Mouse (Mus musculus) right cerebral cortex, postnatal 14 days (tissue): ENCODE measurements around the gene Hoxc8.

ENCODE experiments used
- DNase-seq: peaks from one replicate; pipeline ENCODE4 v3.0.0; 2022

The Hoxc8 gene

DNA sequence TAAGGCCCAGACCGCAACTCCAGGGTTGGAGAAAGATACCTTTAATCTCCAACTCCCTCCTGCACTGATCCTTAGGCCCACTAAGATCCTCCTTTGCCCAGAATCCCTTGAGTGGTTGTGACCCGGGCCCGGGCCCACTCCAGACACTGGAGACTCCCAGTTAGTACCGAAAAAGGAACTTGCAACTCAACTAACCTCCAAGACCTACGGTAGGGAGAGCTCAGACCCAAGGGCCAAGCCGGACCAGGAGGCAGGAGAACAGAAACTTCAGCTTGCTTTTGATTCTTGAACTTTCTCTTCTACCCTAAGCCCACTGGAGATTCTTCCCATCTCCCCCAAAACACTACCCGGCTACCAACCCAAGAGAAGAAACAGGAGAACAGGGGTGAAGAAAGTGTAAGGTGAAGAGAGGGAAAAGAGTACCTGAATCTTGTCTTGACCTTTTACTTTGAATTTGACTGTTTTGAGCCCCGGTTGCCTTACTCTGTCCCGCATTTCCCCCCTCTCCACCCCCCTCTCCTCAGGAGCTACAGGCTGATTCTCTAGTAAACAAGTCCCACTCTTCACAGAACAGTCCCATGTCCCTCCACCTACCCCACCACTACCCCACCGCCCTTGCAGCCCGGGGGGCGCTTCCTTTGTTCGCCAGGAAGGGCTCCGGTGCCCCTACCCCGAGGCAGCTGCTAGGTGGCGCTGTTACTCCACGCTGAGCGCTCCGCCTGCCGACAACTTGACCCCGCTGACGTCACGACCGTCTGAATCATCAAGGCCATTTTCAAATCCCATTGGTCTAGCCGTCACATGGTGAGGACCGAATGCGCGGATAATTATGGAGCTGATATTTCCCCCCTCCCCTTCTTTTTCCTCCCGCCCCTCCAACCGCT is 24.3 kb upstream of the Hoxc8 start:
- peak; percentile 33 for DNase-seq

GRCm38 (mm10) chr15:102966776-102967311 is 23.6 kb upstream of the Hoxc8 start, which contains the start of gene Hoxc10:
Hoxc10 (plus strand) TSS chr15:102966796.
- DNase-seq: no peak

- no peak for DNase-seq
Measured at GRCm38 (mm10) chr15:102967312-102967510, 23.2 kb upstream of the Hoxc8 start, which contains the start of gene Hoxc5. Hoxc5 (plus strand) TSS chr15:102967443.

DNA sequence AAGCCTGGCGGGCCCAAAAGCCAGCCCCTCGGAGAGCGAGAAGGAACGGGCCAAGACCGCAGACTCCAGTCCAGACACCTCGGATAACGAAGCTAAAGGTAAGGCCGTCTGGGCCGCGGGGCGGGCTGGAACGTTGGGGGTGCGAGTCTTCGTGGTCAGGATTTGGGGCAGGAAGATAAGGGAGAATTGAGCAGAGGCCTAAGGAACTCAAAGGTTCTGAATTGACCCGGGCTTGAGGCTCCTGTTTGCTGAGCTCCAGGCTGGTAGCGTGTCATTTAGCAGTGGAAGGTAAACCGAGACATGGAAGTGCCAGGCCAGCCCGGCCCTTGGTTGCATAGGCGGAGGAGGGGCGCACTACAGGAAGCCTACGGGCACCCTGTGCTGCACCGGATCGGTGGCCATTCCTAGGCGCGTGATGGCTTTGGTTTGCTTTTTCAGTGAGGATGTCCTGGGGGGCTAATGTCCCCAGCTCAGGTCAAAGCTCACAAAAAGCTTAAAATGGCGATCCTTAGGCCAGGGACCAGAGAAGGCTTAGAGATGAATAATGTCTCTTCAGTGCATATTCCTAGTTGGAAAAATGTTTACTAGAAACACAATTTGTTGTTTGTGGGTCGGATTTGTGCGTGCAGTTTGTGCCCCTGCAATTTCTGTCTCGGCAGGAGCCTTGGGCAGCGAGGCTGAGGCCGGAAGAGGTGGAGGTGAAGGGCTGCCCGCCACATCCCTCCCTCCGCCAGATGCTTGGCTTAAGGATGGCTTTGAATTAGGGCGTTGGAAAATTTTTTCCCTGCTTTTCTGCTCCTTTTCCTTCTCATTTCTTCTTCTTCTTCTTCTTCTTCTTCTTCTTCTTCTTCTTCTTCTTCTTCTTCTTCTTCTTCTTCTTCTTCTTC is 22.7 kb upstream of the Hoxc8 start:
- DNase-seq: no peak

DNA sequence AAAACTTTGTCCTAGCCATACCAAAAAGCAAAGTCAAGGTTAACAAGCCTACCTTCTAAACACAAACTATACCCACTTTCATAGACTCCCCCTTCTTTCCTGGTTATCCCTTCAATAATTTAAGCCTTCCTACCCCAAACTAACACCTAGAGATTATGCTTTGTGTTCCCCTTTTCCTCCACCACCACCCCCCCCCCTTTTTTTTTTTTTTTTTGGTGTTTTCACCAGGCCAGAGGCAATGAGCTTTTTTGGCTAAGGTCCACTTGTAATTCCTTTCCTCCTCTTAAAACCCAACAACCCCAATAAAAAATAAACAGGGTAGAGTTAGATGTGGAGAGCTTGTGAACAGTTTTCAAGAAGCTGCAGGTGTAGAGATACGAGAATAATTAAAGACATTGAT is 21.1 kb upstream of the Hoxc8 start:
- no peak for DNase-seq

DNA sequence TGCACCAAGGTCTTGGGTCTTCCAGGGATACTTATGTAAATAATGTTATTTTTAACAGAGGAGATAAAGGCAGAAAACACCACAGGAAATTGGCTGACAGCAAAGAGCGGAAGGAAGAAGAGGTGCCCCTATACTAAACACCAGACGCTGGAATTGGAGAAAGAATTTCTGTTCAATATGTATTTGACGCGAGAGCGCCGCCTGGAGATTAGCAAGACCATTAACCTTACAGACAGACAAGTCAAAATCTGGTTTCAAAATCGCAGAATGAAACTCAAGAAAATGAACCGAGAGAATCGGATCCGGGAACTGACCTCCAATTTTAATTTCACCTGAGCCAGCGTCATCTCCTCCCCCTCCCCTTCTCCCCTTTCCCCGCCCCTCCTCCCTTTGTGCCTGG is 19.7 kb upstream of the Hoxc8 start:
- DNase-seq: no peak

GRCm38 (mm10) chr15:102972254-102972653 is 18.2 kb upstream of the Hoxc8 start:
- DNase-seq: no peak

DNA sequence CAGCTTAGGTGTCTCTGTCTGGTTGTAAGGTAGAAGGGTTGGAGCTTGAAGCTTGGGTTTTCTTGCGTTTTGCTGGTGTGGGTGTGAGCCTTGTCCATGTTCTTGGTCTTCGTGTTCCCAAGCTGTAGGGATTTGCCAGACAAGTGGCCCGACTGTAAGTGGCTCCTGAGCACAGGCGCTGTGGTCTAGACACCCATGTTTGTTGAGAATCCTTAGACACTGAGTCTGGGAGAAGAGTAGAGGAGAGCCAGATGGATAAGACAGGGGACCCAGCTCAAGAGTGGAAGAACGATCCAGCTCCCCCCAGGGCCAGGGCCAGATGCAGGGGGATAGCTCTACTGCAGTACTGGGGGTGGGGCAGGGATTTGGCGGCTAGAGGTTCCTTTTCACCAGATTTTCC is 17.7 kb upstream of the Hoxc8 start:
- DNase-seq: no peak

GRCm38 (mm10) chr15:102975034-102975433 is 15.4 kb upstream of the Hoxc8 start:
- no peak for DNase-seq

DNA sequence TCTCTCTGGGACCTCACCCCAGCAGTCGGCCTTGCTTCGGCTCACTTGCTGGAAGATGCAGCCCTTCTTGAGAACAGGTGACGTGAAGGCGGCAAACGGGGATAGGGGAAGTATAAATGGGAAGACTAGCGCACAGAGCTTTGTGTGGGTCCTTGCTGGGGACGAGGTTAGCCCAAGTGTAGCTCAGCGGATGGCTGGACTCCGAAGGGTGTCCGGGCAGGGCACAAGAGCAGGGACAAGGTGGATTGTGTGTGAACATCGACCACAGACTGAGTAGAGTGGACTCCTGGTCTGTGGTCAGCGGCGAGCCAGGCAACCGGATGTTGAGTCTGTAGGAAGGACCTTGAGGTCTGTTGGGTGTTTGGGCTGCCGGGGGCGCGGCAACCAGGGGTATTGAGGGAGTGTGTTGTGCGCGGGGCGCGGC is 14.7 kb upstream of the Hoxc8 start:
- DNase-seq: no peak

GRCm38 (mm10) chr15:102976171-102976570 is 14.2 kb upstream of the Hoxc8 start, which contains the start of gene Hoxc9:
Hoxc9 (plus strand) TSS chr15:102976439.
- no peak for DNase-seq

DNA sequence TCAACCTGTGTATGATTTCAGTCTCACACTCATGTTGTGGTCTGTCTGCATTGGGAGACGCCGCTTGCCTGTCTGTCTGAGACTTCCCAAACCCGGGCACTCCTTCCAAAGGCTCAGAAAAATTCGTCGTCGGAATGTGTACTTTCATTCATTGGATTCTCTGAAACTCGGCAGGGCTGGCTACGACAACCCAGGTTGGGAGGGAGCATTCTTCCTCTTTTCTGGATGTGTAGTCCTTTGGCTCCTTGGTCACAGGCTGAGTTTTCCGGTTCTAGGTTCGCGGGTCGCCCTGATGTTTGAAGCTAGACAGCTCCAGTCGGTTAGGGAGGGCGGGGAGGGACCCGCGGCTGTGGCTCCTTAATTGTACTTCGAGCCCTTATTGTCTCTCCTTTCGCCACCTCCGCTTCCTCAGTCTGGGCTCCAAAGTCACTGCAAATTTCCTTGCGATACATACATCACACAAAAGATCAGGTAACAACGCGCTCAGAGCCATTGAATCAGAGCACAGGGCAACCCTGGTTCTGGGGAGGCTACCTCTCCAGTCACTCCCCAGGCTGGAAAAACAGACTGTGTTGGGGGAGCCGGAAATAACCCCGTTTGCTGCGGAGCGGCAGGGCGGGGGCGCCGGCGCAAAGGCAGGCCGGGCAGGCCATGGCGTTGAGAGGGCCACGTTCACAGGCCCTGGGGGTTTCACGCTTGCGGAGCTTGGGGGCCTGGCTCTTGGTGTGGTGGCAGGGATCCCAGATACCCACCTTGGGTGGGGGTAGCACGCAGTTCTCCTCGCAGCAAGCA is 13.6 kb upstream of the Hoxc8 start:
- DNase-seq: no peak

- DNase-seq: no peak
Measured at GRCm38 (mm10) chr15:102977423-102977974, 12.9 kb upstream of the Hoxc8 start.

DNA sequence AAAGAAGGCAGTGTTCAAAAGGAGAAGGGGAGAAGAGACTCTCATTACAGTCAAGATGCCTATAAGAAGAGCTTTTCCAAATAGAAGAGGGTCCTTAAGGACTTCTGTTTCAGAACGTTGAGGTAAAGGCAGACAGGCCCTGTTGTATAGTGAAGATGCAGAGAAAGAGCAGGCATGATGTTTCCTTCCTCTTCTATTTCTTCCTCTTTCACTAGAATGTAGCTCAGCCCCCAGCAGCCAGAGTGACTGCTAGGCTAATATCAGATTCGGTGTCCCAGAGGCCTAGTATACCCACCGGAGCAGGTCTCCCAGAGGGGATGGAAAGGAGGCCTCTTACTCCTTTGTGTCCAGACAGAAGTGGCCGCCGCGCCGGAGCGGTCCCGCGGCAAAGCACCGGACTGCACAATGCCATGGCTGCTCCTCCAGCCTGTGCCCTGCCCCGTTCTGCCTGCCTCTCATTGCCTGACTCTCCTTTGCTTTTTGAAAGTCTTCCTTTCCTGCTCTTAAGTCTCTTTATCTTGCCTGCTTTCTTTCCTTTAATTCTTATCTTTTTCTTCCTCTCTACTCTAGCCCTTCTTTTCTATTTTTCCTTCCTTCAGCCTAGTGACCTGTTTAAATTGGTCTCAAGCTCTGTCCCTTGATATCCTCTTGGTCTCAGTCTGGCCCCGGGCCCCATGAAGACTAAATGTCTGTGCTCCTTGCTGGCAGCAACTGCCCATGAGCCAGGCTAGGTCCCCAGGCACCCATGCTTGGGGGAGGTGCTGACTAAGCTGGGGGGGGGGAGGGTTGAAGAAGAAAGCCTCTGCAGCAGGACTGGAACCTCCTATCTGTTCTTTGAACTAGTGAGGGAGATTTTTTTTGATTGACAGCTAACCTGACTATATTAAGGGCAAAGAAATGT is 11.5 kb upstream of the Hoxc8 start:
- DNase-seq: no peak

GRCm38 (mm10) chr15:102979936-102980335 is 10.5 kb upstream of the Hoxc8 start:
- DNase-seq: no peak

DNA sequence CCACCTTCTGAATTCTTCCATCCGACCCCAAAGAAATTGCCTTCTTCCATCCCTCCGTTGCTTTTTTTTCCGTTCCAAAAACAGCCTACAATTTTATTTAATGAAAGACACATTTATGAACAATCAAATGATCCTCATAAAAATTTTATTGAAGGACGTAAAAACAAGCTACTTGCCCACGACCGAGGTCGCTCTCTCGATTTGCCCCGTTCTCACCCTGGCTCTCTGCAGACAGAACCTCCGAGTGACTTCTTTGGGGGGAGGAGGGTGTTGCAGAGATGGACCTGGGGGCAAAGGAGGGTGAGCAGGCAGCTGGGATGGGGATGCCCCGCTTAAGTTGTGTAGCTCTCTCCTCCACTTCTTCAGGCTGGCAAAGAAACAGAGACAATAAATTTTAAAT is 10.1 kb upstream of the Hoxc8 start:
- DNase-seq: no peak

DNA sequence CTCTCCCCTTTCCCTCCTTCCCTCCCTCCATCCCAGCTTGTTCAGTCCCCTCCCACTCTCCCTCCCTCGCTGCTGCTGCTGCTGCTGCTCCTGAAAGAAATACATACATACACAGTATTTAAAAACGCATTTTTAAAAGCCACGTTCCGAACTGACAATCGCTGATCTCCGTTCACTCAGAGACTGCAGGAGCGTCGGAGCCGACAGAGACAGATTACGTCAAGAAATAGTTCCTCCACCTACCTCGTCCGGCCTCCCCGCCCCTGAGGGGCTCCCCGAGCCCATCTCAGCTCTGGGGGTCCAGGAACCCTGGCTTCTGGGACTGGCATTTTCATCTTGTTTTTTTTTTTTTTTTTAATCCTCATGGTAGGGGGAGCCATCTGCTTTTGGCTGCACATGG is 9.5 kb upstream of the Hoxc8 start:
- no peak for DNase-seq

GRCm38 (mm10) chr15:102981379-102982288 is 8.8 kb upstream of the Hoxc8 start:
- no peak for DNase-seq

- DNase-seq: no peak
Measured at GRCm38 (mm10) chr15:102983716-102984115, 6.7 kb upstream of the Hoxc8 start.

DNA sequence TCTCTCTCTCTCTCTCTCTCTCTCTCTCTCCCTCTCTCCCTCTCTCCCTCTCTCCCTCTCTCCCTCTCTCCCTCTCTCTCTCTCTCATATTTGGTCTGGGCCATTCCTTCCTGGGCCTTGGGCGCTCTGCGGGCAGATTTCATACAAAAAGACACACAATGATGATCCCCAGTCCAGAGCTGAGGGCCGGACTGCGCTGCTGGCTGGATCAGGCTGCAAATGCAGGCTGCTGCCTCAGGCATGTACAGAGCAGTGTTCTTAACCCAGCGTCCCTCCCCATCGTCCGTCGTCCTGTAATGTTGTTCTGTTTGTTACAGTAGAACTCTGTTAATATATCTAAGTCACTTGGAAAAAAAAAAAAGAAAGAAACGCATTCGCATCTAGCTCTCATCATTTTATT is 5.9 kb upstream of the Hoxc8 start:
- DNase-seq: no peak
